Mouse (Mus musculus) hindbrain, embryonic 10.5 days (tissue): Measurements from ENCODE around the gene Gm28305. TPM values are rescaled to one million over a fixed set of nuclear protein-coding genes. Genes with fewer than 3 reads are reported as not detected.
A peak's percentile ranks its signal among the peaks of the same experiment; 100 is the strongest.

Experiments used
- DNase-seq: peaks from one replicate; pipeline ENCODE4 v3.0.0-alpha.2; 2017; ENCODE audit warnings: low spot score
- H3K27ac ChIP-seq: fragments of 300-500 bp; sonication (generic); 2 replicates; pipeline ENCODE4 v1.5.1; 2016; ENCODE audit warnings: mild to moderate bottlenecking, moderate library complexity
- H3K27me3 ChIP-seq: fragments of 300-500 bp; sonication (generic); 2 replicates; pipeline ENCODE4 v1.6.1; 2016; ENCODE audit warnings: mild to moderate bottlenecking; ENCODE audit not compliant: poor library complexity, insufficient read depth, severe bottlenecking
- H3K36me3 ChIP-seq: fragments of 300-500 bp; sonication (generic); 2 replicates; pipeline ENCODE4 v1.6.1; 2016; ENCODE audit warnings: mild to moderate bottlenecking, moderate library complexity
- H3K4me1 ChIP-seq: fragments of 300-500 bp; sonication (generic); replicated peaks from 2 replicates; pipeline ENCODE4 v1.6.1; 2016; ENCODE audit warnings: mild to moderate bottlenecking
- H3K4me3 ChIP-seq: fragments of 300-500 bp; sonication (generic); 2 replicates; pipeline ENCODE4 v1.5.1; 2016; ENCODE audit warnings: mild to moderate bottlenecking, moderate library complexity
- H3K9me3 ChIP-seq: fragments of 300-500 bp; sonication (generic); 2 replicates; pipeline ENCODE4 v1.6.1; 2016; ENCODE audit warnings: mild to moderate bottlenecking, moderate library complexity
- WGBS: fragments of 180-500 bp; shearing (Covaris S2); methylation state at CpG from one replicate; pipeline ENCODE4 v1.1.7; 2016; 5-methylcytosine and 5-hydroxymethylcytosine counted together
- polyA plus RNA-seq: library from polyadenylated mRNA; unstranded; fragments of >200 nt; fragmentation: Nextera tagmentation; extraction: Ambion mirVana; gene quantifications from 2 replicates; pipeline ENCODE4 v1.2.1, GENCODE M21; 2016

Gene Gm28305
- polyA plus RNA-seq = not detected in 2 replicates

- Histone ChIP-seq H3K9me3 (no peaks in the 10 kb centered on the region), H3K27ac (no peak within 1 kb of the TSS), H3K4me1 (peaks cover 3% of the 10 kb centered on the region), H3K27me3 (no peaks in the 10 kb centered on the region), H3K36me3 (peaks cover 32% of the 10 kb centered on the region), H3K4me3 (no peak within 1 kb of the TSS)
- DNase-seq = no peak
- WGBS = 68% methylated on average over 2 of the region's 2 CpGs
Measured at GRCm38 (mm10) chr9:104040362-104040761, at the start of gene Gm28305. Gene Gm28305, plus strand, starts transcription at chr9:104040662.

- Histone ChIP-seq H3K4me1 (peaks cover 12% of the 10 kb centered on the region), H3K36me3 (no peaks in the 10 kb centered on the region), H3K9me3 (no peaks in the 10 kb centered on the region), H3K27ac (no peak overlapping the region), H3K4me3 (no peak overlapping the region), H3K27me3 (0 out of 2 replicates have a peak, but pooled peaks cover 13% of the 10 kb centered on the region)
- 17% methylated on average over 2 of the region's 2 CpGs for WGBS
- no peak for DNase-seq
Measured at GRCm38 (mm10) chr9:103996496-103996895, 44.0 kb upstream of the Gm28305 start.

- H3K27ac ChIP-seq = no peak overlapping the region
- H3K27me3 ChIP-seq = 0 out of 2 replicates have a peak, but pooled peaks cover 13% of the 10 kb centered on the region
- peaks cover 27% of the 10 kb centered on the region for H3K4me1 ChIP-seq
- 53% methylated on average over 3 of the region's 3 CpGs for WGBS
- no peak for DNase-seq
- no peak overlapping the region for H3K4me3 ChIP-seq
- 0 out of 2 replicates have a peak, but pooled peaks cover 3% of the 10 kb centered on the region for H3K36me3 ChIP-seq
- H3K9me3 ChIP-seq = no peaks in the 10 kb centered on the region
Measured at GRCm38 (mm10) chr9:104000601-104001000, 39.9 kb upstream of the Gm28305 start.

GRCm38 (mm10) chr9:104001921-104002859 is 38.3 kb upstream of the Gm28305 start, which contains the start of gene Nphp3:
Gene Nphp3, plus strand, starts transcription at chr9:104002544.
- peak within 1 kb of the TSS; percentile 79 for H3K4me3 ChIP-seq
- WGBS = under 1% methylated on average over 55 of the region's 55 CpGs
- DNase-seq = peak; percentile 99
- H3K36me3 ChIP-seq = peaks cover 12% of the 10 kb centered on the region; the same call in 1 of the 2 replicates
- H3K27me3 ChIP-seq = 0 out of 2 replicates have a peak, but pooled peaks cover 13% of the 10 kb centered on the region
- no peaks in the 10 kb centered on the region for H3K9me3 ChIP-seq
- H3K4me1 ChIP-seq = peaks cover 27% of the 10 kb centered on the region
- peak within 1 kb of the TSS; percentile 86 for H3K27ac ChIP-seq

GRCm38 (mm10) chr9:104002913-104003330 is 37.5 kb upstream of the Gm28305 start:
- H3K27ac ChIP-seq = peak overlapping the region; percentile 86
- H3K27me3 ChIP-seq = 0 out of 2 replicates have a peak, but pooled peaks cover 12% of the 10 kb centered on the region
- peaks cover 13% of the 10 kb centered on the region for H3K36me3 ChIP-seq
- no peaks in the 10 kb centered on the region for H3K9me3 ChIP-seq
- peaks cover 27% of the 10 kb centered on the region for H3K4me1 ChIP-seq
- WGBS = under 1% methylated on average over 37 of the region's 37 CpGs
- DNase-seq = peak; percentile 79
- peak overlapping the region; percentile 79 for H3K4me3 ChIP-seq

- WGBS = 77% methylated on average over 1 of the region's 1 CpGs
- H3K36me3 ChIP-seq = peaks cover 28% of the 10 kb centered on the region
Measured at GRCm38 (mm10) chr9:104014526-104014925, 25.9 kb upstream of the Gm28305 start.

GRCm38 (mm10) chr9:104021026-104021425 is 19.4 kb upstream of the Gm28305 start:
- no peaks in the 10 kb centered on the region for H3K9me3 ChIP-seq
- H3K27me3 ChIP-seq = no peaks in the 10 kb centered on the region
- no peak overlapping the region for H3K27ac ChIP-seq
- H3K4me3 ChIP-seq = no peak overlapping the region
- no peak for DNase-seq
- WGBS = 94% methylated on average over 10 of the region's 10 CpGs
- no peaks in the 10 kb centered on the region for H3K4me1 ChIP-seq
- H3K36me3 ChIP-seq = peaks cover 55% of the 10 kb centered on the region

More at GRCm38 (mm10) chr9:104014526-104014925, 25.9 kb upstream of the Gm28305 start:
- Histone ChIP-seq H3K4me1 (no peaks in the 10 kb centered on the region), H3K4me3 (no peak overlapping the region), H3K27me3 (no peaks in the 10 kb centered on the region), H3K9me3 (no peaks in the 10 kb centered on the region), H3K27ac (no peak overlapping the region)
- DNase-seq = no peak

GRCm38 (mm10) chr9:104027186-104027585 is 13.3 kb upstream of the Gm28305 start:
- Histone ChIP-seq H3K9me3 (0 out of 2 replicates have a peak, but pooled peaks cover 5% of the 10 kb centered on the region), H3K4me1 (no peaks in the 10 kb centered on the region), H3K27ac (no peak overlapping the region), H3K4me3 (no peak overlapping the region), H3K27me3 (no peaks in the 10 kb centered on the region), H3K36me3 (peaks cover 67% of the 10 kb centered on the region)
- 95% methylated on average over 8 of the region's 8 CpGs for WGBS
- DNase-seq = no peak

GRCm38 (mm10) chr9:104029861-104030260 is 10.6 kb upstream of the Gm28305 start:
- 0 out of 2 replicates have a peak, but pooled peaks cover 5% of the 10 kb centered on the region for H3K9me3 ChIP-seq
- H3K4me1 ChIP-seq = no peaks in the 10 kb centered on the region
- no peak for DNase-seq
- no peak overlapping the region for H3K27ac ChIP-seq
- H3K36me3 ChIP-seq = peaks cover 53% of the 10 kb centered on the region
- WGBS = 90% methylated on average over 11 of the region's 11 CpGs
- no peaks in the 10 kb centered on the region for H3K27me3 ChIP-seq
- H3K4me3 ChIP-seq = no peak overlapping the region

GRCm38 (mm10) chr9:104034231-104034630 is 6.2 kb upstream of the Gm28305 start:
- no peak overlapping the region for H3K4me3 ChIP-seq
- WGBS = 78% methylated on average over 8 of the region's 8 CpGs
- H3K9me3 ChIP-seq = no peaks in the 10 kb centered on the region
- no peak for DNase-seq
- H3K27me3 ChIP-seq = no peaks in the 10 kb centered on the region
- H3K36me3 ChIP-seq = peaks cover 32% of the 10 kb centered on the region
- peaks cover 7% of the 10 kb centered on the region for H3K4me1 ChIP-seq
- no peak overlapping the region for H3K27ac ChIP-seq

- 76% methylated on average over 6 of the region's 6 CpGs for WGBS
- no peak for DNase-seq
- Histone ChIP-seq H3K9me3 (no peaks in the 10 kb centered on the region), H3K4me1 (peaks cover 7% of the 10 kb centered on the region), H3K36me3 (peaks cover 32% of the 10 kb centered on the region), H3K27me3 (no peaks in the 10 kb centered on the region), H3K27ac (no peak overlapping the region), H3K4me3 (no peak overlapping the region)
Measured at GRCm38 (mm10) chr9:104034718-104035117, 5.7 kb upstream of the Gm28305 start.

GRCm38 (mm10) chr9:104035261-104036015 is 5.0 kb upstream of the Gm28305 start:
- H3K36me3 ChIP-seq = peaks cover 27% of the 10 kb centered on the region
- H3K9me3 ChIP-seq = no peaks in the 10 kb centered on the region
- DNase-seq = peak; percentile 86
- no peak overlapping the region for H3K27ac ChIP-seq
- H3K4me1 ChIP-seq = peaks cover 7% of the 10 kb centered on the region
- H3K4me3 ChIP-seq = no peak overlapping the region
- no peaks in the 10 kb centered on the region for H3K27me3 ChIP-seq
- WGBS = 45% methylated on average over 24 of the region's 24 CpGs
